Mouse (Mus musculus) liver, embryonic 15.5 days (tissue): ENCODE results near the gene 1700122O11Rik. TPM values are rescaled to one million over a fixed set of nuclear protein-coding genes. Genes with fewer than 3 reads are reported as not detected.

Experiments used
- polyA plus RNA-seq: library from polyadenylated mRNA; unstranded; fragments of >200 nt; fragmentation: Nextera tagmentation; extraction: Ambion mirVana; gene quantifications from 2 replicates; pipeline ENCODE4 v1.2.1, GENCODE M21; 2015

1700122O11Rik gene
- polyA plus RNA-seq, 1 experiment from 2014 or later, result not detected

Other genes with a start within 250 kb of the 1700122O11Rik start
- gene Mdfi, start 203.6 kb downstream of the 1700122O11Rik start, polyA plus RNA-seq, result 0.76 and 1.2 TPM in 2 replicates
- 4.6 and 4.8 TPM in 2 replicates for gene Foxp4, start 113.6 kb downstream of the 1700122O11Rik start, polyA plus RNA-seq
- gene 1700067P10Rik, start 51.0 kb upstream of the 1700122O11Rik start, polyA plus RNA-seq, result not detected in 2 replicates
- gene 9830107B12Rik, start 108.0 kb upstream of the 1700122O11Rik start, polyA plus RNA-seq, result 0.70 and 0.84 TPM in 2 replicates
- 1.0 and 1.2 TPM in 2 replicates for gene A530064D06Rik, start 129.0 kb upstream of the 1700122O11Rik start, polyA plus RNA-seq
- 1.5 and 2.0 TPM in 2 replicates for gene Trem1, start 194.5 kb upstream of the 1700122O11Rik start, polyA plus RNA-seq
- gene Trem3, start 209.5 kb upstream of the 1700122O11Rik start, polyA plus RNA-seq, result 8.7 and 9.5 TPM in 2 replicates
- 5.0 and 5.1 TPM in 2 replicates for gene Treml4, start 226.0 kb upstream of the 1700122O11Rik start, polyA plus RNA-seq